Comparison of ENCODE assay signal across 10 mouse cellular contexts in genomic region chr12:81160831-81161230, GRCm38 (mm10).
DNase-seq lines count a peak whose midpoint lies in the region; ATAC-seq and TF ChIP-seq lines count a peak whose summit lies in the region.
"Had no signal": no experiment of that assay in that cellular context is flagged by ENCODE, and none has a peak within 500 bp of the region (broad histone marks: within the 10 kb centered on the region; RNA-seq: fewer than 3 reads in every experiment).

No protein-coding gene starts in this region.

- no peak overlapping the region for H3K27ac ChIP-seq in heart, embryonic 11.5 days (ENCODE audit: low read depth, low read length)
- H3K27ac ChIP-seq in midbrain, postnatal 0 days (ENCODE audit: low read depth, low read length): no peak overlapping the region
- H3K27ac ChIP-seq in midbrain, embryonic 15.5 days: no peak overlapping the region
- no peak overlapping the region for H3K27ac ChIP-seq in bone marrow, adult 2 months (ENCODE audit: control insufficient read depth, insufficient read depth, low read depth, low read length, poor library complexity)
- no peak overlapping the region for H3K27ac ChIP-seq in kidney, embryonic 15.5 days
- H3K27ac ChIP-seq: heart, embryonic 13.5 days; liver, embryonic 13.5 days had no signal

- H3K36me3 ChIP-seq in heart, embryonic 11.5 days (ENCODE audit: control insufficient read depth, insufficient read depth, low read length): no peaks in the 10 kb centered on the region
- H3K36me3 ChIP-seq in midbrain, postnatal 0 days (ENCODE audit: insufficient read depth, low read length): no peaks in the 10 kb centered on the region
- H3K36me3 ChIP-seq in midbrain, embryonic 15.5 days (replicated peaks): no peaks in the 10 kb centered on the region
- no peaks in the 10 kb centered on the region for H3K36me3 ChIP-seq in kidney, embryonic 15.5 days
- H3K36me3 ChIP-seq: heart, embryonic 13.5 days; liver, embryonic 13.5 days had no signal

- H3K27me3 ChIP-seq in heart, embryonic 11.5 days (ENCODE audit: control insufficient read depth, insufficient read depth, low read length): no peaks in the 10 kb centered on the region
- H3K27me3 ChIP-seq in midbrain, postnatal 0 days (ENCODE audit: insufficient read depth, low read length): no peaks in the 10 kb centered on the region
- H3K27me3 ChIP-seq in midbrain, embryonic 15.5 days (replicated peaks): no peaks in the 10 kb centered on the region
- peaks cover 81% of the 10 kb centered on the region for H3K27me3 ChIP-seq in kidney, embryonic 15.5 days
- H3K27me3 ChIP-seq: heart, embryonic 13.5 days; liver, embryonic 13.5 days had no signal

- H3K4me3 ChIP-seq in heart, embryonic 11.5 days (ENCODE audit: low read depth, low read length): no peak overlapping the region
- H3K4me3 ChIP-seq in midbrain, postnatal 0 days (ENCODE audit: low read depth, low read length): no peak overlapping the region
- no peak overlapping the region for H3K4me3 ChIP-seq in midbrain, embryonic 15.5 days
- no peak overlapping the region for H3K4me3 ChIP-seq in bone marrow, adult 2 months (replicated peaks; ENCODE audit: control insufficient read depth, low read depth, low read length)
- H3K4me3 ChIP-seq in kidney, embryonic 15.5 days (replicated peaks): no peak overlapping the region
- H3K4me3 ChIP-seq: heart, embryonic 13.5 days; liver, embryonic 13.5 days had no signal

- no peaks in the 10 kb centered on the region for H3K9me3 ChIP-seq in heart, embryonic 11.5 days (replicated peaks; ENCODE audit: control insufficient read depth, low read length)
- no peaks in the 10 kb centered on the region for H3K9me3 ChIP-seq in midbrain, postnatal 0 days (ENCODE audit: low read length)
- no peaks in the 10 kb centered on the region for H3K9me3 ChIP-seq in midbrain, embryonic 15.5 days
- H3K9me3 ChIP-seq in kidney, embryonic 15.5 days (replicated peaks): no peaks in the 10 kb centered on the region
- H3K9me3 ChIP-seq: heart, embryonic 13.5 days; liver, embryonic 13.5 days had no signal

- no peak overlapping the region for H3K4me2 ChIP-seq in heart, embryonic 11.5 days
- H3K4me2 ChIP-seq in midbrain, postnatal 0 days (ENCODE audit: low read depth, low read length, poor library complexity, severe bottlenecking): no peak overlapping the region
- H3K4me2 ChIP-seq in midbrain, embryonic 15.5 days: no peak overlapping the region
- no peak overlapping the region for H3K4me2 ChIP-seq in kidney, embryonic 15.5 days
- H3K4me2 ChIP-seq: heart, embryonic 13.5 days; liver, embryonic 13.5 days had no signal

- no peaks in the 10 kb centered on the region for H3K4me1 ChIP-seq in heart, embryonic 11.5 days (ENCODE audit: control insufficient read depth, insufficient read depth, low read length)
- no peaks in the 10 kb centered on the region for H3K4me1 ChIP-seq in midbrain, postnatal 0 days (ENCODE audit: insufficient read depth, low read length)
- H3K4me1 ChIP-seq in midbrain, embryonic 15.5 days: peaks cover 2% of the 10 kb centered on the region; the same call in 1 of the 2 replicates
- H3K4me1 ChIP-seq in bone marrow, adult 2 months (ENCODE audit: control insufficient read depth, insufficient read depth, low read length): no peaks in the 10 kb centered on the region
- H3K4me1 ChIP-seq in kidney, embryonic 15.5 days: peaks cover 7% of the 10 kb centered on the region
- H3K4me1 ChIP-seq: liver, embryonic 13.5 days had no signal

- H3K9ac ChIP-seq in heart, embryonic 11.5 days (ENCODE audit: low read depth, low read length): no peak overlapping the region
- H3K9ac ChIP-seq in midbrain, postnatal 0 days (replicated peaks; ENCODE audit: low read length, poor library complexity, severe bottlenecking): no peak overlapping the region
- no peak overlapping the region for H3K9ac ChIP-seq in midbrain, embryonic 15.5 days
- no peak overlapping the region for H3K9ac ChIP-seq in kidney, embryonic 15.5 days
- H3K9ac ChIP-seq: heart, embryonic 13.5 days; liver, embryonic 13.5 days had no signal

- DNase-seq in heart, adult 11 months: peak; percentile 69
- peak; percentile 25 for DNase-seq in midbrain, postnatal 0 days (ENCODE audit: low spot score)
- DNase-seq in testis, postnatal 10 days (ENCODE audit: low spot score): peak; percentile 85
- no peak for DNase-seq in urinary bladder, adult 2 months (ENCODE audit: low spot score)
- DNase-seq: liver, embryonic 13.5 days had no signal

- WGBS in heart, embryonic 11.5 days (ENCODE audit: insufficient replicate concordance): 51% methylated on average over 5 of the region's 5 CpGs
- 55% methylated on average over 5 of the region's 5 CpGs for WGBS in midbrain, postnatal 0 days
- 57% methylated on average over 5 of the region's 5 CpGs for WGBS in midbrain, embryonic 15.5 days
- WGBS in bone marrow, adult 2 months: 72% methylated on average over 5 of the region's 5 CpGs
- WGBS in kidney, embryonic 15.5 days: 69% methylated on average over 5 of the region's 5 CpGs

- no peak for ATAC-seq in heart, embryonic 11.5 days (replicated peaks; ENCODE audit: insufficient number of reproducible peaks, low FRiP score, low TSS enrichment)
- no peak for ATAC-seq in midbrain, postnatal 0 days (ENCODE audit: low FRiP score)
- no peak for ATAC-seq in midbrain, embryonic 15.5 days (replicated peaks)
- ATAC-seq in kidney, embryonic 15.5 days (replicated peaks; ENCODE audit: low FRiP score): no peak

- peak; percentile 55 for TF ChIP-seq CTCF in midbrain, postnatal 0 days (IDR thresholded peaks at IDR 0.05)
- peak; percentile 28; the same call in 1 of the 2 replicates for TF ChIP-seq CTCF in bone marrow, adult 2 months (IDR thresholded peaks at IDR 0.05; ENCODE audit: control insufficient read depth, insufficient read depth, low read length)

- TF ChIP-seq POLR2A in bone marrow, adult 2 months (IDR thresholded peaks at IDR 0.05; ENCODE audit: borderline replicate concordance, control insufficient read depth, low read depth, low read length): no peak
